Comparison of ENCODE assay signal across 9 mouse cellular contexts in genomic region chr7:102442432-102442831, GRCm38 (mm10). TPM values are rescaled to one million over a fixed set of nuclear protein-coding genes. Genes with fewer than 3 reads are reported as not detected.
DNase-seq lines count a peak whose midpoint lies in the region; ATAC-seq and TF ChIP-seq lines count a peak whose summit lies in the region.
"Had no signal": no experiment of that assay in that cellular context is flagged by ENCODE, and none has a peak within 500 bp of the region (broad histone marks: within the 10 kb centered on the region; RNA-seq: fewer than 3 reads in every experiment).

No protein-coding gene starts in this region.

- TF ChIP-seq CTCF in kidney, adult 2 months (conservative IDR thresholded peaks at IDR 0.05; ENCODE audit: insufficient read depth, insufficient read length, low read depth, low read length) = no peak
- TF ChIP-seq CTCF in forebrain, postnatal 0 days (IDR thresholded peaks at IDR 0.05; ENCODE audit: low read depth) = no peak

- H3K4me2 ChIP-seq in forebrain, postnatal 0 days (ENCODE audit: low read depth) = peak overlapping the region; percentile 82

- no peaks in the 10 kb centered on the region; the same call in 1 of the 2 replicates for H3K36me3 ChIP-seq in kidney, adult 2 months (ENCODE audit: control insufficient read depth, insufficient read depth, low read length)
- H3K36me3 ChIP-seq in forebrain, postnatal 0 days (ENCODE audit: insufficient read depth) = peaks cover 14% of the 10 kb centered on the region
- peaks cover 39% of the 10 kb centered on the region for H3K36me3 ChIP-seq in midbrain, embryonic 10.5 days

- no peak for DNase-seq in kidney, adult 2 months
- DNase-seq in kidney, postnatal 14 days = no peak
- DNase-seq in MN1 (ENCODE audit: low spot score) = peak; percentile 20
- no peak for DNase-seq in forebrain, postnatal 0 days
- no peak for DNase-seq in midbrain, embryonic 10.5 days (ENCODE audit: low spot score)
- DNase-seq in urinary bladder, postnatal 36 days (ENCODE audit: low spot score in 2 of 2) = no peak
- no peak for DNase-seq in cerebellum, adult 11-12 months
- no peak for DNase-seq in testis, postnatal 10 days (ENCODE audit: low spot score)
- DNase-seq: thymus, postnatal 4 days had no signal

- 5% methylated on average over 4 of the region's 4 CpGs for WGBS in kidney, adult 2 months
- under 1% methylated on average over 4 of the region's 4 CpGs for WGBS in forebrain, postnatal 0 days
- 1% methylated on average over 4 of the region's 4 CpGs for WGBS in midbrain, embryonic 10.5 days

- H3K27me3 ChIP-seq in kidney, adult 2 months (replicated peaks; ENCODE audit: control insufficient read depth, insufficient read depth, low read length) = no peaks in the 10 kb centered on the region
- no peaks in the 10 kb centered on the region for H3K27me3 ChIP-seq in forebrain, postnatal 0 days (ENCODE audit: insufficient read depth, low read length)
- H3K27me3 ChIP-seq in midbrain, embryonic 10.5 days (ENCODE audit: low read depth, poor library complexity, severe bottlenecking) = peaks cover 13% of the 10 kb centered on the region

- no peak for ATAC-seq in forebrain, postnatal 0 days

- TF ChIP-seq POLR2A in kidney, adult 2 months (IDR thresholded peaks at IDR 0.05; ENCODE audit: low read depth, low read length) = no peak

- H3K4me3 ChIP-seq in kidney, adult 2 months (ENCODE audit: insufficient read depth, low read depth, low read length) = peak overlapping the region; percentile 72; the same call in 1 of the 2 replicates
- H3K4me3 ChIP-seq in forebrain, postnatal 0 days (ENCODE audit: low read depth, low read length) = peak overlapping the region; percentile 60
- H3K4me3 ChIP-seq in midbrain, embryonic 10.5 days = peak overlapping the region; percentile 89

- H3K27ac ChIP-seq in kidney, adult 2 months (ENCODE audit: insufficient read depth, low read depth, low read length) = no peak overlapping the region
- no peak overlapping the region for H3K27ac ChIP-seq in forebrain, postnatal 0 days (ENCODE audit: low read depth, low read length)
- H3K27ac ChIP-seq in midbrain, embryonic 10.5 days (replicated peaks) = peak overlapping the region; percentile 97

- H3K4me1 ChIP-seq in kidney, adult 2 months (ENCODE audit: control insufficient read depth, insufficient read depth, low read length) = no peaks in the 10 kb centered on the region
- no peaks in the 10 kb centered on the region for H3K4me1 ChIP-seq in forebrain, postnatal 0 days (ENCODE audit: insufficient read depth)
- H3K4me1 ChIP-seq in midbrain, embryonic 10.5 days = peaks cover 21% of the 10 kb centered on the region

- H3K9me3 ChIP-seq in forebrain, postnatal 0 days (ENCODE audit: low read length) = no peaks in the 10 kb centered on the region
- H3K9me3 ChIP-seq in midbrain, embryonic 10.5 days (replicated peaks) = no peaks in the 10 kb centered on the region

- peak overlapping the region; percentile 53 for H3K9ac ChIP-seq in forebrain, postnatal 0 days

RNA-seq across cellular contexts. Expression of gene Rrm1, which starts 0.9 kb away (rescaled TPM):
- polyA plus RNA-seq in kidney, adult 2 months (2012; rRNA removed) = 5.2 and 6.3 TPM in 2 replicates
- total RNA-seq in forebrain, postnatal 0 days (2014; rRNA removed) = 31.9 and 40.0 TPM in 2 replicates
- 25.6 and 30.9 TPM in 2 replicates for polyA plus RNA-seq in forebrain, postnatal 0 days (2015; fragmentation: Nextera tagmentation; extraction: Ambion mirVana)
- 274 TPM in 2 replicates for polyA plus RNA-seq in midbrain, embryonic 10.5 days (2016; fragmentation: Nextera tagmentation; extraction: Ambion mirVana)

RNA-seq across cellular contexts. Expression of gene Olfr543, which starts 39.0 kb away (rescaled TPM):
- polyA plus RNA-seq in kidney, adult 2 months (2012; rRNA removed) = not detected in 2 replicates
- total RNA-seq in forebrain, postnatal 0 days (2014; rRNA removed) = not detected in 2 replicates
- polyA plus RNA-seq in forebrain, postnatal 0 days (2015; fragmentation: Nextera tagmentation; extraction: Ambion mirVana) = 0.23 and 0.25 TPM in 2 replicates
- polyA plus RNA-seq in midbrain, embryonic 10.5 days (2016; fragmentation: Nextera tagmentation; extraction: Ambion mirVana) = 0.35 TPM in 2 replicates

RNA-seq across cellular contexts. Expression of gene Olfr544, which starts 45.7 kb away (rescaled TPM):
- polyA plus RNA-seq in kidney, adult 2 months (2012; rRNA removed) = not detected in 2 replicates
- total RNA-seq in forebrain, postnatal 0 days (2014; rRNA removed) = not detected in 2 replicates
- polyA plus RNA-seq in forebrain, postnatal 0 days (2015; fragmentation: Nextera tagmentation; extraction: Ambion mirVana) = 0.04 and 0.05 TPM in 2 replicates
- 0.11 and 0.17 TPM in 2 replicates for polyA plus RNA-seq in midbrain, embryonic 10.5 days (2016; fragmentation: Nextera tagmentation; extraction: Ambion mirVana)

RNA-seq across cellular contexts. Expression of gene Olfr545, which starts 56.9 kb away (rescaled TPM):
- not detected in 2 replicates for polyA plus RNA-seq in kidney, adult 2 months (2012; rRNA removed)
- total RNA-seq in forebrain, postnatal 0 days (2014; rRNA removed) = 0.24 TPM in 1 of 2 replicates, not detected in the other
- 0.05 and 0.08 TPM in 2 replicates for polyA plus RNA-seq in forebrain, postnatal 0 days (2015; fragmentation: Nextera tagmentation; extraction: Ambion mirVana)
- 0.05 and 0.11 TPM in 2 replicates for polyA plus RNA-seq in midbrain, embryonic 10.5 days (2016; fragmentation: Nextera tagmentation; extraction: Ambion mirVana)
